In genomic region chr12:116405045-116405835, GRCm38 (mm10) we compare ENCODE assay signal across 8 mouse cellular contexts. TPM values are rescaled to one million over a fixed set of nuclear protein-coding genes. Genes with fewer than 3 reads are reported as not detected.
A peak's percentile ranks its signal among the peaks of the same experiment; 100 is the strongest.
DNase-seq lines count a peak whose midpoint lies in the region; ATAC-seq lines count a peak whose summit lies in the region.

Gene Ncapg2, plus strand, starts transcription at chr12:116405402.

- peak; percentile 97 for DNase-seq in WW6 (ENCODE audit: low read depth, low spot score)
- DNase-seq in cerebellum, postnatal 4 days (ENCODE audit: low spot score in 2 of 2): peak; percentile 96 to 98
- peak; percentile 97 for DNase-seq in gastrocnemius, adult 18-20 months (ENCODE audit: low spot score)
- peak; percentile 98 to 99 for DNase-seq in left cerebral cortex, adult 18-20 months (ENCODE audit: low spot score in 2 of 2)
- DNase-seq in right cerebral cortex, adult 18-20 months: peak; percentile 98
- peak; percentile 97 for DNase-seq in urinary bladder, postnatal 10 days (ENCODE audit: low spot score)

- H3K27me3 ChIP-seq in hindbrain, embryonic 16.5 days (replicated peaks; ENCODE audit: control insufficient read depth, insufficient read depth, low read length): no peaks in the 10 kb centered on the region

- H3K9ac ChIP-seq in hindbrain, embryonic 16.5 days (ENCODE audit: low read depth, low read length): peak within 1 kb of the TSS; percentile 72

- H3K4me2 ChIP-seq in hindbrain, embryonic 16.5 days (ENCODE audit: low read length): peak within 1 kb of the TSS; percentile 99

- H3K36me3 ChIP-seq in hindbrain, embryonic 16.5 days (ENCODE audit: control insufficient read depth, insufficient read depth, low read length): peaks cover 3% of the 10 kb centered on the region; the same call in 1 of the 2 replicates
- H3K36me3 ChIP-seq in macrophage (ENCODE audit: inconsistent target): no peaks in the 10 kb centered on the region

- H3K79me2 ChIP-seq in macrophage (ENCODE audit: inconsistent target): peaks cover 44% of the 10 kb centered on the region

- peak within 1 kb of the TSS; percentile 60 for H3K27ac ChIP-seq in hindbrain, embryonic 16.5 days (ENCODE audit: low read depth, low read length)
- peak within 1 kb of the TSS; percentile 68 for H3K27ac ChIP-seq in macrophage

- H3K4me1 ChIP-seq in hindbrain, embryonic 16.5 days (ENCODE audit: control insufficient read depth, insufficient read depth, low read depth, low read length): peaks cover 7% of the 10 kb centered on the region

- under 1% methylated on average over 71 of the region's 72 CpGs for WGBS in hindbrain, embryonic 16.5 days
- WGBS in macrophage (ENCODE audit: missing documents): under 1% methylated on average over 56 of the region's 72 CpGs

- peaks cover 16% of the 10 kb centered on the region for H3K9me3 ChIP-seq in hindbrain, embryonic 16.5 days (ENCODE audit: control insufficient read depth, low read length)

- peak within 1 kb of the TSS; percentile 87 for H3K4me3 ChIP-seq in hindbrain, embryonic 16.5 days (ENCODE audit: low read length)
- peak within 1 kb of the TSS; percentile 96 for H3K4me3 ChIP-seq in macrophage (ENCODE audit: inconsistent target)

- ATAC-seq in hindbrain, embryonic 16.5 days: peak; percentile 99

RNA-seq across cellular contexts. Expression of gene Ncapg2, which starts in this region (rescaled TPM):
- total RNA-seq in gastrocnemius, adult 18-20 months (2021): 1 to 10 TPM in 1 of 2 experiments, under 1 TPM in 1; 0.73 to 1.5 TPM
- 7.6 and 9.6 TPM in 2 replicates for polyA plus RNA-seq in hindbrain, embryonic 16.5 days (2015; fragmentation: Nextera tagmentation; extraction: Ambion mirVana)
- total RNA-seq in left cerebral cortex, adult 18-20 months (2021): 1 to 10 TPM; 5.7 to 7.0 TPM
- 100 to 1,000 TPM in 3 of 26 experiments, 10 to 100 TPM in 23; 14.9 to 122 (median 41.2) TPM for total RNA-seq in macrophage (2018; cell fraction: chromatin; rRNA removed)
- total RNA-seq in macrophage (2018; cell fraction: cytosol; rRNA removed): 10 to 100 TPM in 25 of 26 experiments, 1 to 10 TPM in 1; 8.6 to 93.5 (median 33.9) TPM
- 100 to 1,000 TPM in 3 of 26 experiments, 10 to 100 TPM in 23; 21.0 to 154 (median 50.7) TPM for total RNA-seq in macrophage (2018; cell fraction: nucleus; rRNA removed)
- polyA plus RNA-seq in macrophage (2018): 30.2 to 112 TPM (median 42.3 TPM) in 3 replicates

Comparison
In these comparisons a context has a peak if more than half of its experiments do, and no peak if none do; other contexts are left out.
1. Peak in every context shown above with its lines: DNase-seq, ATAC-seq, H3K4me3 ChIP-seq and H3K27ac ChIP-seq.